Mouse (Mus musculus): ENCODE measurements around the gene Bbx.

The Bbx gene

GRCm38 (mm10) chr16:50242444-50242843 is 189.7 kb downstream of the Bbx start:
- no peak for DNase-seq (ENCODE audit: low read depth in 2 of 2, low spot score in 2 of 2)

GRCm38 (mm10) chr16:50241604-50242003 is 190.6 kb downstream of the Bbx start:
- no peak for DNase-seq (ENCODE audit: low read depth in 2 of 2, low spot score in 2 of 2)

GRCm38 (mm10) chr16:50235231-50235630 is 197.0 kb downstream of the Bbx start:
- no peak for DNase-seq (ENCODE audit: low read depth in 2 of 2, low spot score in 2 of 2)

GRCm38 (mm10) chr16:50230624-50231023 is 201.6 kb downstream of the Bbx start:
- no peak for DNase-seq (ENCODE audit: low read depth in 2 of 2, low spot score in 2 of 2)

GRCm38 (mm10) chr16:50228833-50229232 is 203.4 kb downstream of the Bbx start:
- no peak for DNase-seq (ENCODE audit: low read depth in 2 of 2, low spot score in 2 of 2)

GRCm38 (mm10) chr16:50226274-50226673 is 205.9 kb downstream of the Bbx start:
- no peak for DNase-seq (ENCODE audit: low read depth in 2 of 2, low spot score in 2 of 2)

- no peak for DNase-seq (ENCODE audit: low read depth in 2 of 2, low spot score in 2 of 2)
Measured at GRCm38 (mm10) chr16:50224946-50225345, 207.2 kb downstream of the Bbx start.

GRCm38 (mm10) chr16:50220734-50221501 is 211.3 kb downstream of the Bbx start:
- no peak for DNase-seq (ENCODE audit: low read depth in 2 of 2, low spot score in 2 of 2)

- DNase-seq (ENCODE audit: low read depth in 2 of 2, low spot score in 2 of 2): no peak
Measured at GRCm38 (mm10) chr16:50217084-50217483, 215.1 kb downstream of the Bbx start.

- no peak for DNase-seq (ENCODE audit: low read depth in 2 of 2, low spot score in 2 of 2)
Measured at GRCm38 (mm10) chr16:50211727-50212126, 220.5 kb downstream of the Bbx start.

- DNase-seq (ENCODE audit: low read depth in 2 of 2, low spot score in 2 of 2): no peak
Measured at GRCm38 (mm10) chr16:50211231-50211630, 221.0 kb downstream of the Bbx start.

GRCm38 (mm10) chr16:50210742-50211141 is 221.4 kb downstream of the Bbx start:
- no peak for DNase-seq (ENCODE audit: low read depth in 2 of 2, low spot score in 2 of 2)

- DNase-seq (ENCODE audit: low read depth in 2 of 2, low spot score in 2 of 2): no peak
Measured at GRCm38 (mm10) chr16:50204944-50205343, 227.2 kb downstream of the Bbx start.

- DNase-seq (ENCODE audit: low read depth in 2 of 2, low spot score in 2 of 2): peak; percentile 33 to 66
Measured at GRCm38 (mm10) chr16:50201546-50202151, 230.5 kb downstream of the Bbx start.

- no peak for DNase-seq (ENCODE audit: low read depth in 2 of 2, low spot score in 2 of 2)
Measured at GRCm38 (mm10) chr16:50200214-50200613, 232.0 kb downstream of the Bbx start.

GRCm38 (mm10) chr16:50196118-50196517 is 236.1 kb downstream of the Bbx start:
- no peak for DNase-seq (ENCODE audit: low read depth in 2 of 2, low spot score in 2 of 2)

GRCm38 (mm10) chr16:50192626-50193025 is 239.6 kb downstream of the Bbx start:
- no peak for DNase-seq (ENCODE audit: low read depth in 2 of 2, low spot score in 2 of 2)

- no peak for DNase-seq (ENCODE audit: low read depth in 2 of 2, low spot score in 2 of 2)
Measured at GRCm38 (mm10) chr16:50189108-50189507, 243.1 kb downstream of the Bbx start.

GRCm38 (mm10) chr16:50186604-50187003 is 245.6 kb downstream of the Bbx start:
- DNase-seq (ENCODE audit: low read depth in 2 of 2, low spot score in 2 of 2): no peak

- no peak for DNase-seq (ENCODE audit: low read depth in 2 of 2, low spot score in 2 of 2)
Measured at GRCm38 (mm10) chr16:50185041-50185440, 247.1 kb downstream of the Bbx start.

- no peak for DNase-seq (ENCODE audit: low read depth in 2 of 2, low spot score in 2 of 2)
Measured at GRCm38 (mm10) chr16:50182988-50183387, 249.2 kb downstream of the Bbx start.

- DNase-seq (ENCODE audit: low read depth in 2 of 2, low spot score in 2 of 2): no peak
Measured at GRCm38 (mm10) chr16:50182561-50182960, 249.6 kb downstream of the Bbx start.

- DNase-seq (ENCODE audit: low read depth in 2 of 2, low spot score in 2 of 2): no peak
Measured at GRCm38 (mm10) chr16:50172760-50173159, 259.4 kb downstream of the Bbx start.
